Mouse (Mus musculus): ENCODE measurements at regions not wholly inside any gene's neighbourhood (a gene's known extent, or its start where the extent isn't known, plus 50 kb on each side); places are given as distances from the start of the nearest gene placed in this dataset.

GRCm38 (mm10) chr2:166226929-166227328 is 71.5 kb upstream of the Sulf2 start:
- DNase-seq (ENCODE audit: low read depth) = peak; percentile 82
- no peak for TF ChIP-seq CTCF (IDR thresholded peaks at IDR 0.05; ENCODE audit: borderline replicate concordance, extremely low read depth, insufficient read depth, insufficient read length)
- TF ChIP-seq POLR2A (IDR thresholded peaks at IDR 0.05; ENCODE audit: borderline replicate concordance, extremely low read depth, insufficient read depth, insufficient read length, poor library complexity, severe bottlenecking) = no peak

DNA sequence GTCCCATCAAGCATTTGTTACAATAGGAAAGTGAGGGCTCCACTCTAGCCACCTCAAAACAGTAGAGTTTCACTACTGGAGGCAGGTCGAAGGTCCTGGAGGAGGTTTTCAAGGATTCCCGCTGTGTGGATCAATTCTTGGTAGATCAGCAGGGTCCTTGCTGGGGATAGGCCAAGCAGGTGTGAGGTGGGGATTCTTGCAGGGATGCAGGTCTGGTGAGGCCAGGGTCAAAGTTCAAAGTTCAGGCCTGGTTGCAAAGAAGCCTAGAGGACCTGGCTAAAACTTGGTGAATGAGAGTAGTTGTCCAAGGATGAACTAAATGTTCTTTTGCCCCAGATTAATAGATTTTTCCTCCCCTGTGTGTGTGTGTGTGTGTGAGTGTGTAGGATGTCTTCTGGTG is 70.9 kb upstream of the Sulf2 start:
- DNase-seq (ENCODE audit: low read depth) = no peak
- TF ChIP-seq POLR2A (IDR thresholded peaks at IDR 0.05; ENCODE audit: borderline replicate concordance, extremely low read depth, insufficient read depth, insufficient read length, poor library complexity, severe bottlenecking) = no peak
- TF ChIP-seq CTCF (IDR thresholded peaks at IDR 0.05; ENCODE audit: borderline replicate concordance, extremely low read depth, insufficient read depth, insufficient read length) = no peak

DNA sequence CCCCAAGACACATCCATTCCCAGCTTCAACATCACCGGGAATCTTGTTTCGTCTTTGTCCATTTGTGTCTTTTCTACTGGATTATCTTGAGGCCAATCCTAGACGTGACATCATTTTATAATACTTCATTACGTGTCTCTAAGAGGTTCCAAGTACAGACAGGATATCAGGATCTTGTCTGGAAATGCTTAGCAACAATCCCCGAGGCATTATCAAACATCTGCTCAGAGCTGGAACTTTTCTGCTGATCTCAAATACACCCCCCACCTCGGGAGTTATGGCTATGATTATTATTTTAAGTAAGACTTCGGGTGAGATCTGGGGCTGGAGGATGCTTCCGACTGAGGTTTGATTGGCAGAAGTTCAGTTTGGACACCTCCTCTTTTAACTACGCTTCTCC is 69.9 kb upstream of the Sulf2 start:
- no peak for TF ChIP-seq CTCF (IDR thresholded peaks at IDR 0.05; ENCODE audit: borderline replicate concordance, extremely low read depth, insufficient read depth, insufficient read length)
- no peak for TF ChIP-seq POLR2A (IDR thresholded peaks at IDR 0.05; ENCODE audit: borderline replicate concordance, extremely low read depth, insufficient read depth, insufficient read length, poor library complexity, severe bottlenecking)
- DNase-seq (ENCODE audit: low read depth) = no peak

DNA sequence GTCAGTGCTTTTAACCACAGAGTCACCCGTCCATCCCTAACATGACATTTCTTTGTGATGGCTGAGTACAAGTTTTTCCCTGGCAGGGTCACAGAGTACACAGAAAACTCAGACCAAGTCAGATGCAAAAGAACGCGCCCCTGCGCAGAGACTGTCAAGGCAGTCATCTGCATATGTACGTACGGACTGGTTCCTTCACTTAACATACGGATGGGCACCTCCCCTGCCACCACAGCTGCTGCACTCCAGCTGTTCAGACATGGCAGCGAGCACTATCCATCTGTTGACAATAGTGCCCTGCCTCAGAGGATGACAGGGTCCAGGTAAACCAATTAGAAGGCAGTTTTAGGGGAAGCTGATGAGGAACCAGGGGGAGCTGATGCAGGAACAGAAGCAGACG is 63.3 kb upstream of the Sulf2 start:
- no peak for DNase-seq (ENCODE audit: low read depth)
- TF ChIP-seq POLR2A (IDR thresholded peaks at IDR 0.05; ENCODE audit: borderline replicate concordance, extremely low read depth, insufficient read depth, insufficient read length, poor library complexity, severe bottlenecking) = no peak
- TF ChIP-seq CTCF (IDR thresholded peaks at IDR 0.05; ENCODE audit: borderline replicate concordance, extremely low read depth, insufficient read depth, insufficient read length) = no peak

GRCm38 (mm10) chr2:166216512-166216865 is 61.0 kb upstream of the Sulf2 start:
- DNase-seq (ENCODE audit: low read depth) = peak; percentile 66
- TF ChIP-seq POLR2A (IDR thresholded peaks at IDR 0.05; ENCODE audit: borderline replicate concordance, extremely low read depth, insufficient read depth, insufficient read length, poor library complexity, severe bottlenecking) = no peak
- no peak for TF ChIP-seq CTCF (IDR thresholded peaks at IDR 0.05; ENCODE audit: borderline replicate concordance, extremely low read depth, insufficient read depth, insufficient read length)

- TF ChIP-seq POLR2A (IDR thresholded peaks at IDR 0.05; ENCODE audit: borderline replicate concordance, extremely low read depth, insufficient read depth, insufficient read length, poor library complexity, severe bottlenecking) = no peak
- TF ChIP-seq CTCF (IDR thresholded peaks at IDR 0.05; ENCODE audit: borderline replicate concordance, extremely low read depth, insufficient read depth, insufficient read length) = no peak
- DNase-seq (ENCODE audit: low read depth) = peak; percentile 85
Measured at GRCm38 (mm10) chr2:166215610-166216511, 60.4 kb upstream of the Sulf2 start.

DNA sequence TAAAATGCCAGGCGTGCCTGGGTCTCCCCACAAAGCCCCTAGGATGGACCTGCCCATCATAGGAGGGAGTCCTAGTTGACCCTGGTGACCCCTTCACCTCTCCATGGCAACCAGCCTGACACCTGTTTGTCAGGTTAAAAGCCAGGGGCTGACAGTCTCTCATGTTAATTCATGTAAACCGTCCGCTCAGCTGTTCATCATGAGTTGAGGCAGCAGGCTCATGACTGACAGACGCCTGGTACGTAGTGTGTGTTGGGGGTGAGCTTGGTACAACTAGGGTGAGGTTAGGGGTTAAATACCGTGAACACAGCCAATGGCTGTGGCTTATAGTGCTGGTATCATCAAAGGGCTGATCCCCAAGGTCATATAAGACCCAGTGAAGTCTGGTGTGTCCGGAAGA is 59.7 kb upstream of the Sulf2 start:
- DNase-seq (ENCODE audit: low read depth) = no peak
- TF ChIP-seq POLR2A (IDR thresholded peaks at IDR 0.05; ENCODE audit: borderline replicate concordance, extremely low read depth, insufficient read depth, insufficient read length, poor library complexity, severe bottlenecking) (no peak), CTCF (IDR thresholded peaks at IDR 0.05; ENCODE audit: borderline replicate concordance, extremely low read depth, insufficient read depth, insufficient read length) (no peak)

DNA sequence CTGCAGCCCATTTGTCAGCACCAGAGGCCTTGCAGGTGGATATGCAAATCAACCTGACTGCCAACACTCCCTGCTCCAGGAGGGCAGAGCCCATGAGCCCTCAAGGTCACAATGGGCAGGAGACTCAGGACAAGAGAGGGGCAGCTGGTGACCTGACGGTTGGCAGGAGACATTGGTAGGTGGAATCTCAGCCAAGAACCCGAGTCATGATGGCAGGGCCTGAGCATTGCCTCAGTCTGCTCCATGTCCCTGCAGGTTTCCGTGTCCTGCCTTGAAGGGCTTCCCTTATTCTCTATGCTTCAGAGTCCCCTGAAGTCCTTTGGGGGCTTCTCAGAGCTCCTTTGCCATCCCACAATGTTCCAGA is 51.7 kb upstream of the Sulf2 start:
- DNase-seq (ENCODE audit: low read depth) = no peak
- no peak for TF ChIP-seq CTCF (IDR thresholded peaks at IDR 0.05; ENCODE audit: borderline replicate concordance, extremely low read depth, insufficient read depth, insufficient read length)
- no peak for TF ChIP-seq POLR2A (IDR thresholded peaks at IDR 0.05; ENCODE audit: borderline replicate concordance, extremely low read depth, insufficient read depth, insufficient read length, poor library complexity, severe bottlenecking)

DNA sequence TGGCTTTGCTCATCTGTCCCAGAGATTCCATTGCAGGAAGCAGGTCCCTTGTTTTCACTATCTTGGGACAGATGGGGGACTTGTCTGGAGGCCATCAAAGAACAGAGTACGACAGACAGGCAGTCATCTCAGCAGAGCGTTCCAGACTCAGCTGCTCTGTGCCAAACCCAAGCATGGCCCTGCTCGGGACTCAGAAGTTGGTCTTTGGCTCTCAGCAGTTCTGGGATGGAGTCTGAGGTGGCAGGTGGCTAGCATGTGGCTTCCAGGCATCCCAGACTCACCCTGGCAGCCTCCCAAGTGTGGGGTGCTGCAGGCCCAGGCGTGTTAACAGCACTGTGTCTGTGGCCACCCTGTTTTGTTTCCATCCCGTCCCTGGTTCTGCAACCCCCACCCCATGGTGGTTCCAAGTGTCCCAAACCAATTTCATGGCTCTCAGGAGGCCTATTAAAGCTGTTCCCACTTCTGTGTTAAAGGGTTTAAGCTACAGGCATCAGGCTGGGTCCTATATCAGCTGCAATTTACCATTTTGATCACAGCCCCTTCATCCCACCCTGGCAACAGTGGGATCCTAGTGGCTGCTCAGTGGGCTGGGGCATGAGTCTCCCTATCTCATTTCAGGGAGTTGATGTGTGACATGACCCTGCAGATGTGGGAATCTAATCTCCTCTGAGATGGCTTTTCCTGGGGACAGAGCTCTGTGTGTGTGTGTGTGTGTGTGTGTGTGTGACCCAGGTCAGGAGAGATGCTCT is 51.1 kb upstream of the Sulf2 start:
- TF ChIP-seq CTCF (IDR thresholded peaks at IDR 0.05; ENCODE audit: borderline replicate concordance, extremely low read depth, insufficient read depth, insufficient read length) (no peak), POLR2A (IDR thresholded peaks at IDR 0.05; ENCODE audit: borderline replicate concordance, extremely low read depth, insufficient read depth, insufficient read length, poor library complexity, severe bottlenecking) (no peak)

More for the DNA sequence above, 51.1 kb upstream of the Sulf2 start:
- DNase-seq (ENCODE audit: low read depth) = peak; percentile 79

Data from brain, embryonic 14.5 days (tissue).